Mouse (Mus musculus) heart, embryonic 11.5 days (tissue): Measurements from ENCODE around the gene Zar1. TPM values are rescaled to one million over a fixed set of nuclear protein-coding genes. Genes with fewer than 3 reads are reported as not detected.
A peak's percentile ranks its signal among the peaks of the same experiment; 100 is the strongest.
"Not testable (repeated sequence)": the region's sequence is repeated elsewhere in the genome, so short reads cannot be mapped to it uniquely, and the experiment has no call there.

ENCODE experiments used
- ATAC-seq: fragments of 200-750 bp; cut with Nextera tagmentation; replicated peaks from 2 replicates; pipeline ENCODE4 v1.8.0; 2017; ENCODE audit warnings: moderate library complexity; ENCODE audit not compliant: insufficient number of reproducible peaks, low FRiP score, low TSS enrichment
- H3K27ac ChIP-seq: fragments of 300-500 bp; sonication (generic); 2 replicates; pipeline ENCODE4 v1.5.1; 2014; ENCODE audit warnings: mild to moderate bottlenecking, low read depth, low read length
- H3K27me3 ChIP-seq: fragments of 300-500 bp; sonication (generic); 2 replicates; pipeline ENCODE4 v1.6.1; 2014; ENCODE audit warnings: mild to moderate bottlenecking, low read length, mixed read lengths; ENCODE audit not compliant: control insufficient read depth, insufficient read depth
- H3K36me3 ChIP-seq: fragments of 300-500 bp; sonication (generic); 2 replicates; pipeline ENCODE4 v1.6.1; 2014; ENCODE audit warnings: mild to moderate bottlenecking, low read length, moderate library complexity, mixed read lengths; ENCODE audit not compliant: control insufficient read depth, insufficient read depth
- H3K4me1 ChIP-seq: fragments of 300-500 bp; sonication (generic); 2 replicates; pipeline ENCODE4 v1.6.1; 2014; ENCODE audit warnings: low read length; ENCODE audit not compliant: control insufficient read depth, insufficient read depth
- H3K4me2 ChIP-seq: fragments of 300-500 bp; sonication (generic); 2 replicates; pipeline ENCODE4 v1.6.1; 2014; ENCODE audit warnings: mild to moderate bottlenecking, moderate library complexity
- H3K4me3 ChIP-seq: fragments of 300-500 bp; sonication (generic); 2 replicates; pipeline ENCODE4 v1.5.1; 2014; ENCODE audit warnings: low read depth, low read length
- H3K9ac ChIP-seq: fragments of 300-500 bp; sonication (generic); 2 replicates; pipeline ENCODE4 v1.6.1; 2014; ENCODE audit warnings: mild to moderate bottlenecking, low read depth, low read length, moderate library complexity
- H3K9me3 ChIP-seq: fragments of 300-500 bp; sonication (generic); replicated peaks from 2 replicates; pipeline ENCODE4 v1.6.1; 2016; ENCODE audit warnings: low read length; ENCODE audit not compliant: control insufficient read depth
- WGBS: fragments of 180-500 bp; shearing (Covaris S2); extraction: QIAGEN DNeasy Blood & Tissue Kit; methylation state at CpG from one replicate; pipeline ENCODE4 v1.1.7; 2014; ENCODE audit not compliant: insufficient replicate concordance; 5-methylcytosine and 5-hydroxymethylcytosine counted together
- polyA plus RNA-seq: library from polyadenylated mRNA; unstranded; fragments of >200 nt; fragmentation: Nextera tagmentation; extraction: Ambion mirVana; gene quantifications from 2 replicates; pipeline ENCODE4 v1.2.1, GENCODE M21; 2014

The Zar1 gene
- polyA plus RNA-seq, result 0.44 TPM in 1 of 2 replicates, not detected in the other

DNA sequence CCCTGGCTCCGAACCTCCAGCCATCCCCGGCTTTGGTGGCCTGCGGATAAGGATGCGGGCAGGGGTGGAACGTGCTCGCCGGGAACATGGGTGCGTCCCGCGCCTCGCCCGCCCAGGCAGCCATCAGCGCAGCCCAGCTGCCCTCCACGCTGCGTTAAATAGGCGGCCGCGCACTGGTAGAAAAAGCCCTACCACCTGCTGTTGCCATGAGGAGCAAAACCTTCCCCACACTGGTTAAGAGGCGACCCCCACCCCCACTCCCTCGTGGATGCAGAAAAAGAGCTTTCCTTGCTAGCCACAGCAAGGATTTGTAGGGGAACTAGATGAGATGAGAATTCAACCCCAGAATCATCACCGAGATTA, at the start of gene Zar1:
Gene Zar1, minus strand, starts transcription at position 285 of the 363 bp plus-strand sequence.
- not testable (repeated sequence) for H3K4me1 ChIP-seq, H3K36me3 ChIP-seq, H3K27ac ChIP-seq, H3K9me3 ChIP-seq
- H3K4me2 ChIP-seq, result peak within 1 kb of the TSS; percentile 87
- peaks cover 15% of the 10 kb centered on the region for H3K27me3 ChIP-seq
- WGBS, result 12% methylated on average over 11 of the region's 21 CpGs
- peak within 1 kb of the TSS; percentile 59 for H3K9ac ChIP-seq
- peak; percentile 10; the same call in 1 of the 2 replicates for ATAC-seq
- H3K4me3 ChIP-seq, result peak within 1 kb of the TSS; percentile 52

DNA sequence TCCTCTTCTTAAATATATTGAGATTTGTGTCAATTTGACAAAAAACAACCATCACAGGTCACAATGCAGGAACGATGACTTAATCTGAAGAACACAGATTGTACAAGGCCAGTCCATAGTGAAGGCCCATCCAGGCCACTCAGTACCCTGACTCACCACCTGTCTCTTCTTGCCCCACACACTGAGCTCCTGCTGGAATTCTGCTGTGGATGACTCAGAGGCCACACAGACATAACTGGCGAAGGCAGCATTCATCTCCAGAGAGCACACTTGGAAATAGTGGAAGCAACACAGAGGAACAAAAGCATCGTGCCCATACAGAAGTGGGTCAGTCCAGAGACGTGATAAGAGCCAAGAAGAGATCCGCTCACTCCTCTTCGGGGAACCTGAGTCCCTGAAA, 49.0 kb upstream of the Zar1 start:
- no peaks in the 10 kb centered on the region for H3K9me3 ChIP-seq
- H3K4me2 ChIP-seq, result no peak overlapping the region
- no peak overlapping the region for H3K9ac ChIP-seq
- no peak overlapping the region for H3K4me3 ChIP-seq
- H3K36me3 ChIP-seq, result no peaks in the 10 kb centered on the region
- no peaks in the 10 kb centered on the region for H3K4me1 ChIP-seq
- H3K27ac ChIP-seq, result no peak overlapping the region
- WGBS, result 77% methylated on average over 6 of the region's 6 CpGs
- H3K27me3 ChIP-seq, result no peaks in the 10 kb centered on the region
- no peak for ATAC-seq

DNA sequence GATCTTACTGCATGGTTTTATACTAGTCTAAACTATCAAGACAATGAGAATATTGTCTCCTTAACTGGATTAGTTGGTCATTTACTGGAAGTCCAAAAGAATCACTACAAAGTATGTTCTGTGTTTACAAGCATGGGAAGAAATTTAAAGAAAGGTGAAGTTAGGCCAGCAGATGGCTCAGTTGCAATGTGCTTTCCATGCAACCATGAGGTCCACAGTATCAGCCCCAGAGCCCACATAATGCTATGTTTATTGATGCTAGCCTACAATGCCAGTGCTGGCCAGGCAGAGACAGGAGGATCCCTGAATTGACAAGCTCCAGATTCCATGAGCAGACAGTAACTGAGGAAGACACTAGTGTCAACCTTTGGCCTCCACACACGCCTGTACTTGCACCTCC, 40.0 kb upstream of the Zar1 start:
- WGBS, result 72% methylated on average over 1 of the region's 1 CpGs
- H3K4me2 ChIP-seq, result no peak overlapping the region
- no peak overlapping the region for H3K27ac ChIP-seq
- H3K36me3 ChIP-seq, result no peaks in the 10 kb centered on the region
- H3K4me1 ChIP-seq, result no peaks in the 10 kb centered on the region
- no peak overlapping the region for H3K4me3 ChIP-seq
- H3K9me3 ChIP-seq, result no peaks in the 10 kb centered on the region
- H3K27me3 ChIP-seq, result no peaks in the 10 kb centered on the region
- no peak overlapping the region for H3K9ac ChIP-seq
- no peak for ATAC-seq

DNA sequence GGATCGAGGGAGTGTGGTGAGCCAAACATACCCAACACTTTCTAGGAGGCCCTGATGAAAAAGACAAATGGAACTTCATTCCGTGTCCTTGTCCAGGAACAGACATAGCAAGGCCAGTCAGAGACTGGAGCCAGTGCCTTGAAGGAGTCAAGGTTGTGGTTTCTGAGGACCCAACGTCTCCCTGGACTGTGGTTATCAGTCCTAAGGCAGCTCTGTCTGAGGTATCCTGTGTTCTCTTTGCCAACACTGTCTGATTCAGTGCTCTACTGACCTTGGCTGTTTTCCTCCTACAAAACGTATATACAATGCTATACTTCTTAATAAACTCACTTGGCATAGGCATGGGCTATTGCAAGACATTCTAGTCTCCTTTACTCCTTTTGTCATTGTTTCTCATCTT, 36.4 kb upstream of the Zar1 start:
- ATAC-seq, result no peak

DNA sequence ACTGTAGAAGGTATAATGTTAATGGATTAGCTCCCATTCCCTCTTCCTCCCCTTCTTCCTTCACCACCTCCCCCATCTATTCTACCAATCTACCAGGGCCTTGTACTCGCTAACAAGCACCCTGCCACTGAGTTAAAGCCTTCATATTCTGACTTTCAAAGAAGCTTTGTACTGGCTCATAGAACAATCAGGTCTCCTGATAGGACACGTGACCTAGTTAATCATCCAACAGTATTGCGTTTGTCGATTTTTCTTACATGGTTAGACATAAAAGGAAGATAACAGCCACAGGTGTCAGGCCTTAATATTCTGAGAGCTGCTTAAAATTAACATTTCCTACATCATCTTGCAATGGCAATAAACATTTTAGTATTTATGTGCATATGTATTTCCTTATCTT, 22.1 kb upstream of the Zar1 start:
- Histone ChIP-seq H3K4me2 (no peak overlapping the region), H3K4me3 (no peak overlapping the region), H3K27me3 (no peaks in the 10 kb centered on the region), H3K27ac (no peak overlapping the region), H3K4me1 (no peaks in the 10 kb centered on the region), H3K9ac (no peak overlapping the region), H3K9me3 (no peaks in the 10 kb centered on the region), H3K36me3 (no peaks in the 10 kb centered on the region)
- no peak for ATAC-seq
- WGBS, result 84% methylated on average over 4 of the region's 4 CpGs

More for the DNA sequence above, 36.4 kb upstream of the Zar1 start:
- Histone ChIP-seq H3K4me2 (no peak overlapping the region), H3K9me3 (no peaks in the 10 kb centered on the region), H3K36me3 (no peaks in the 10 kb centered on the region), H3K9ac (no peak overlapping the region), H3K4me3 (no peak overlapping the region), H3K27me3 (no peaks in the 10 kb centered on the region), H3K4me1 (no peaks in the 10 kb centered on the region), H3K27ac (no peak overlapping the region)
- WGBS, result 66% methylated on average over 4 of the region's 4 CpGs

DNA sequence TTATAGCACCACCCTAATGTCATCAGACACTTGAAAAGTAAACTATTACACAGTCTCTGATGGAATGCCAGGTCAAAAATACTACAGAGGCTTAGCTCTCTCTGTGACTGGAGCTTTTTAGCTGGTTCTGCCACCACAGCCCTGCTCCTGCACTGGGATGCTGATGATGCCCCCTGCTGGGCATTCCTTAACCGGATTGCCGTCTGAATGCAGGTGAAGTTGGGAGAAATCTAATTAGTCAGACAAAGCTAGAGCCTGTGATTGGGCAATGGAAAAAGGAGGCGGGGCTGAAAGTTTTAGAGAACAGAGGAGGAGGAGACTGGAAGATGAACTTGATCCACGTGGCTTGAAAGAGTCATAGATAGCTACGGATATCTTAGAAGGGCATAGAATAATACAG, 20.0 kb upstream of the Zar1 start:
- 0 out of 2 replicates have a peak, but pooled peaks have one; percentile 14 for ATAC-seq
- Histone ChIP-seq H3K27me3 (no peaks in the 10 kb centered on the region), H3K4me2 (no peak overlapping the region), H3K36me3 (no peaks in the 10 kb centered on the region), H3K4me3 (no peak overlapping the region), H3K9me3 (no peaks in the 10 kb centered on the region), H3K27ac (no peak overlapping the region), H3K9ac (no peak overlapping the region), H3K4me1 (no peaks in the 10 kb centered on the region)
- 23% methylated on average over 5 of the region's 5 CpGs for WGBS

DNA sequence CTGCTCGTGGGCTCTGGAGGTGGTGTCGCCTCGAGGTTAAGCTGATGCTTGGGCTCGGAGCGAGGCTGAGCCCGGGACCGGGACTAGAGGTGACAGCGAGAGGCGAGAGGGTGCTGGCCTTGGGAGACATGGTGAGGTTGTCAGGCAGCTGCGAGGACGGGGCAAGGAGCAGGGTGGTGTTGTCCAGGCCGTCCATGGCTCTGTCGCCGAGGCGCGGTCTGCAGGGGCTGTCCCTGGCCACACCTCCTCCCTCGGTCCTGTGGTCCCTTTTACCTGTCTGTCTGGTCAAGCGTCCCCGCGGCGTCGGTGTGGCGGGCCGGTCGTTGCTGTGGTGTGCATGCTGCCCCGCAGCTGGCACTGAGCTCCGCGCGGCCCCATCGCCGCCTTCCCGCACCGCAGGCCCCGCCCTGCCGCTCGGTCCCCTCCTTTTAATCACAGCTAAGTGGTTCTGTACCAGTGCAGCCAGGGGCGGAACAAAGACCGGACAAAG, 6.2 kb upstream of the Zar1 start, which contains the start of gene Gm5868:
Gene Gm5868, minus strand, starts transcription at position 360 of the 490 bp plus-strand sequence.
- Histone ChIP-seq H3K4me2 (peak within 1 kb of the TSS; percentile 78), H3K9me3 (no peaks in the 10 kb centered on the region), H3K27me3 (peaks cover 17% of the 10 kb centered on the region), H3K36me3 (no peaks in the 10 kb centered on the region), H3K27ac (no peak within 1 kb of the TSS), H3K4me3 (peak within 1 kb of the TSS; percentile 44), H3K4me1 (no peaks in the 10 kb centered on the region), H3K9ac (no peak within 1 kb of the TSS)
- WGBS, result 4% methylated on average over 38 of the region's 38 CpGs
- 0 out of 2 replicates have a peak, but pooled peaks have one; percentile 46 for ATAC-seq

DNA sequence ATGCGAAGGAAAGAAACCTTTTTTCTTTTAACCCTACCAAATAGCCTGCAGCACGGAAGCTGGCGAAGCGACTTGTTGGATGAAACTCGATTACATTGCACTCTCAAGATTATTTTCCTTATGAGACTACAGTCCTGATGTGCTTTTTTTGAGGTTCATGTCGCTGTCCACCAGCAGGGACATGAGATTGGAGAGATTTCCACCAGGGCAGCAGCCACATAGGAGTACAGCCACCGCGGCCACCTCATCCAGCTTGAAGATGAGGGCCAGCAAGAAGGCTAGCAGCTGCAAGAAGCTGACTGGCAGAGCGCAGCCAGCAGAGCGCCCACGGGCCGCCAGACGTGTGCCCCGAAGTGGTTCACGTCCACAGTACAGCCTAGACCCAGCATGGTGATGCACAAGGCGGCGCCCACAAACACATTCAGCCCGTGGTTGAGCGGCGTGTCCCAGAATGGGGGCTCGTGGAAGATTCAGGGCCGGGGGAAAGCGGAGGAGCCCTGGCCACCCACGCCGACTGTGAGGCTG, 5.7 kb upstream of the Zar1 start:
- not testable (repeated sequence) for H3K27ac ChIP-seq, H3K9ac ChIP-seq, H3K36me3 ChIP-seq, ATAC-seq, H3K4me1 ChIP-seq, H3K9me3 ChIP-seq
- peaks cover 17% of the 10 kb centered on the region for H3K27me3 ChIP-seq
- 41% methylated on average over 25 of the region's 25 CpGs for WGBS
- peak overlapping the region; percentile 44 for H3K4me3 ChIP-seq
- peak overlapping the region; percentile 78 for H3K4me2 ChIP-seq

DNA sequence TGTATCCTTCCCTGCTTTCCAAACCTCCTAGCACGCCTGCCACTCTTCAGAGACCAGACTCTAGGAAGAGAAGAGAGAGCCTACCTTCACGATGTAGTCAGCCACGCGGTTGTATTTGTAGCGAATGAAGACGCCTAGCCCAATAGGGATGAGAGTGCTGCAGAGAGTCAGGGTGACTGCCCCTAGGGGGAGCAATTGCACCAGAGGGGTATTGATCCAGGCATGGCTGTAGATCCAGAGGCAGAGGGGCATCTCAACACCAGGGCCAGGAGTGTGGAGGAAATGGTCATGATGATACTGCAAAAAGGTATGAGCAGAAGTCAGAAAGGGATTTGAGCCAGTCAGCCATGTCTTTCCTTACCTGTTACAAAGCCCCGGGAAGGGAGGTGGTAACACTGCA, 5.1 kb upstream of the Zar1 start:
- not testable (repeated sequence) for H3K9me3 ChIP-seq, H3K4me1 ChIP-seq, H3K27ac ChIP-seq, H3K4me3 ChIP-seq, H3K9ac ChIP-seq, H3K36me3 ChIP-seq, ATAC-seq, H3K4me2 ChIP-seq
- WGBS, result 32% methylated on average over 7 of the region's 7 CpGs
- H3K27me3 ChIP-seq, result peaks cover 18% of the 10 kb centered on the region
